Mouse (Mus musculus) monocyte, adult 59 days (primary cell): ENCODE measurements around the gene Tmsb15l. TPM values are rescaled to one million over a fixed set of nuclear protein-coding genes. Genes with fewer than 3 reads are reported as not detected.

Experiments
- total RNA-seq, 2 experiments: library from RNA; stranded (reverse); gene quantifications; one replicate each; pipeline ENCODE4 v1.2.4; 2023

Tmsb15l gene
- total RNA-seq: not detected

DNA sequence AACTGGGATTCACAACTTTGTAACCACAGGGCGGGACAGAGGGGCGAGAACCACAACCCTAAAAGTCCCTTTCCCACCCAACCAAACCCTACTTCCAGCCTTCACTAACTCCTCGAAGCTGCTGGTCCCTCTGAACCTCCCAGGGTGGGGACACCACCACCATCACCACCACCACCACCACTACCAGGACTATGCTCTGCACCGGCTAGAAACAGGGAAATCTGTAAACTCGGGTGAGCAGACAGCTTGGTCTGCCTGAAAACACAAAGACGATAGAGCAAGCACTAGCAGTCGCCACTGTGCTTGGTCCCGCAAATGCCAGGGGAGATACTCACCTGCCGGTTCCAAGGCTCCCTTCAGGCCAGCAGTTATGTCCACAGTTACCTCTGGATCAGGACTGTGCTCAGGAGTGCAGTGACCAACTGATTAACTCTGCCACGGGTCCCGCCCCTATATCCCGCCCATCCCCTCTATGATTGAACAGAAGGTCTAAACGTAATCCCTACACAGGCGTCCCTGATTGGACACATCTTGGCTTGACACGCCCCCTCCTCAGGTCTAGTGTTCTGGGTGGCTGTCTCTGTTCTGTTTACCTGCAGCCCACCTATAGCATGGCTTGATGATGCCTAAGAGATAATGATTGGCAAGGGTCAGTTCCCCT is at the start of gene Tmsb15l, which contains the start of gene Tmsb15b1:
TSS of gene Tmsb15l (minus strand) at position 446 of the 661 bp plus-strand sequence.
TSS of gene Tmsb15b1 (minus strand) at position 451 of the 661 bp plus-strand sequence.

DNA sequence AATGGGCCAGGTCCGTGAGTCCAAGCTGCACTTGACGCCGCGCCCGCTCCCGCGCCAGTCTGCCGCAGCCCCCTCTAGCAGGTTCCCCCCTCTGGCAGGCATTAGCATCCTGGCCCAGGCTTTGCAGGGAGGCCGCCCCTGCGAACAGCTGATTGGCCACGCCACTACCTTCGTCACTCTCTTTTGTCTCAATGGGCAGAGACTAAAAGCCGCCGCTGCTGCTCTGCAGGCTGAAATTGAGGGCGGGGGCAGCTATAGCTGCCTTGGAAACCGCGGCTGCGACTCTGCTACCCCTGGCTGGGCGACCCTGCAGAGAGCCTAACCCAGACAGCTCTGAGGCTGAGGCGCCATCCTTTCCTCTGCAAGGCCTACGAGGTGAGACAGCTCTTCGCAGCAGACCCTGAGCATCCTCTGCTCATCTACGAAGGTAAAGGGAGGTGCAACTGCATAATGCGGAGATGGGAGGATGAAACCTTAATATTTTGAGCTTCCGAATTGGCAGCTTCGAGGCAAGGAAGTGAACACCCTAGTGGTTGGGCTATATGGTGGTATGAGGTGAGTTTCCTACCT is 16.4 kb upstream of the Tmsb15l start, which contains the start of gene Zcchc18:
TSS of gene Zcchc18 (plus strand) at position 178 of the 570 bp plus-strand sequence.

DNA sequence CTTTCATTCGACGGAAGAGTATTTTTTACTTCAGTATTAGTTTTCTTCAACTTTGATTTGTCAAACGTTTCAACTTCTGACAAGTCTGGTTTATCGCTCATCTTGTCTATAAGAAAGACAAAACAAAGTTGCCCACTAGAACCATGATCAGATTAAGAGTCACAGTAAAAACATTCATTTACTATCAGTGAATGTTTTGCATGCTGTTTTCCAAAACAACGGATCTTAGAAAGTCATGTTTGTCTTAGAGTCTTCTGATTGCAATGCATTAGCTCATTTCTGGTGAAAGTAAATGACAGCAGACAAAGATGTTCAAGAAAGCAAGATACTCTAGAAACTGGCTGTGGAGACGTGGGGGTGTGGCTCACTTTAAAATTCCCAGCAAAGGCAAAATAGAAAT is 1.3 kb downstream of the Tmsb15l start, which contains the start of gene Tmsb15b2:
TSS of gene Tmsb15b2 (minus strand) at position 101 of the 400 bp plus-strand sequence.

GRCm38 (mm10) chrX:136927031-136927430 is 49.6 kb downstream of the Tmsb15l start, which contains the start of gene H2bfm:
H2bfm (plus strand) TSS chrX:136927325.

Other genes starting within 250 kb of the Tmsb15l start
- gene Morf4l2, start 233.2 kb downstream of the Tmsb15l start, total RNA-seq: 100 to 1,000 TPM; 105 to 108 TPM
- not detected for gene Glra4, start 196.7 kb downstream of the Tmsb15l start, total RNA-seq
- gene Plp1, start 154.2 kb downstream of the Tmsb15l start, total RNA-seq: under 1 TPM in 1 of 2 experiments, not detected in 1; 0.68 TPM
- not detected for gene Rab9b, start 108.1 kb downstream of the Tmsb15l start, total RNA-seq
- gene H2bfm, start 49.5 kb downstream of the Tmsb15l start, total RNA-seq: not detected
- 1 to 10 TPM in 1 of 2 experiments, not detected in 1; 3.8 TPM for gene Tmsb15b2, start 1.4 kb downstream of the Tmsb15l start, total RNA-seq
- not detected for gene Tmsb15b1, start within 50 bp of the Tmsb15l start, total RNA-seq
- under 1 TPM in 1 of 2 experiments, not detected in 1; 0.24 TPM for gene Zcchc18, start 16.3 kb upstream of the Tmsb15l start, total RNA-seq
- 1 to 10 TPM; 7.7 to 7.8 TPM for gene Slc25a53, start 61.4 kb upstream of the Tmsb15l start, total RNA-seq
- 1 to 10 TPM; 5.0 to 5.7 TPM for gene Fam199x, start 72.7 kb upstream of the Tmsb15l start, total RNA-seq
- gene Esx1, start 145.2 kb upstream of the Tmsb15l start, total RNA-seq: not detected